Mouse (Mus musculus) CH12.LX (cell line): ENCODE measurements around the gene Cactin.

ENCODE experiments used
- BHLHE40 ChIP-seq: IDR thresholded peaks from 2 replicates; pipeline ENCODE4 v1.6.1; 2011; ENCODE audit warnings: mild to moderate bottlenecking, low read depth, low read length, improper control_type of control experiment
- POLR2A ChIP-seq: IDR thresholded peaks from 2 replicates; pipeline ENCODE4 v1.6.1; 2011; ENCODE audit warnings: low read depth, mild to moderate bottlenecking, improper control_type of control experiment, low read length

DNA sequence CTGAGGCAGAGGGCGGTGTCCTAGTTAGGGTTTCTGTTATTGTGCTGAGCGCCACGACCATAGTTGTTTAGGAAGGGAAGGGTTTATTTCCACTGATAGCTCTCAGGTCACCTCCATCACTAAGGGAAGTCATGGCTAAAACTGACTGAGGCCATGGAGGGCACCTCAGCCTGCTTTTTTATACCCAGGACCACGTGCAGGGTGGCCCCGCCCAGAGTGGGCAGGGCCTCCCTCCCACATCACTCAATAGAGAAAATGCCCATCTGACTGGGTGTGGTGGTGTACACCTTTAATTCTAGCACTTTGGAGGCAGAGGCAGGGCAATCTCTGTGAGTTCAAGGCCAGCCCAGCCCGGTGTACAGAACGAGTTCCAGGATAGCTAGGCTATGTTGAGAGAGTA lies 6.7 kb upstream of the Cactin start:
- TF ChIP-seq BHLHE40 (no peak), POLR2A (no peak)
